Mouse (Mus musculus): ENCODE results near the gene Spem2.

DNA sequence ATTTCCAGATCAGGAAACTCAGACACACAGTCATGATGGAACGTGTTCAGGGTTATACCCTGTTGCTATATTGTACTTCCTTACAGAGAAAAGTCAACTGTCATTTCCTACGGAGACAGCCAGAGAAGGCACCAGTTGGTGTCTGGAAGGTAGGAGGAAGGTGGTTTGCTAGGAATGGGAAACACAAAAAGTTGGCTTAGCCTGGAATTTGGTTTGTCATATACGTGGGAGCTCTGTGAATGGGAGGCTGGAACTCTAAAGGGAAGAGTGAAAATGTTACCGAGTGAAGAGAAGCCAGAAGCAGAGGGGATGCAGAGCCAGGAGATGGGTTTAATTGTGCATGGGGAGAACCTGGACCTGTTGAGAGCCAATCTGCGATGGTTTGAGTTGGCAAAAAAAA is 26.8 kb downstream of the Spem2 start:
- TF ChIP-seq CTCF (IDR thresholded peaks at IDR 0.05; ENCODE audit: low read depth, low read length) (no peak), POLR2AphosphoS5 (IDR thresholded peaks at IDR 0.05; ENCODE audit: insufficient replicate concordance, low read depth, low read length) (no peak), GATA1 (IDR thresholded peaks at IDR 0.05; ENCODE audit: borderline replicate concordance, low read length) (no peak)

All from G1E (cell line).